Mouse (Mus musculus) bone marrow macrophage, adult 2 months (primary cell): ENCODE measurements around the gene Map3k13. TPM values are rescaled to one million over a fixed set of nuclear protein-coding genes. Genes with fewer than 3 reads are reported as not detected.

Experiments
- H3K27ac ChIP-seq: 2 replicates; pipeline ENCODE4 v1.5.1; 2012; ENCODE audit warnings: low read depth, low read length; ENCODE audit not compliant: insufficient read depth
- H3K4me1 ChIP-seq: 2 replicates; pipeline ENCODE4 v1.6.1; 2012; ENCODE audit warnings: low read length; ENCODE audit not compliant: control insufficient read depth, insufficient read depth
- H3K4me3 ChIP-seq: 2 replicates; pipeline ENCODE4 v1.5.1; 2012; ENCODE audit warnings: mild to moderate bottlenecking, low read length, moderate library complexity; ENCODE audit not compliant: insufficient read depth
- CTCF ChIP-seq: IDR thresholded peaks from 2 replicates; pipeline ENCODE4 v1.5.1; 2012; ENCODE audit warnings: low read depth, mild to moderate bottlenecking, low read length, moderate library complexity
- POLR2A ChIP-seq: IDR thresholded peaks from 2 replicates; pipeline ENCODE4 v1.6.1; 2012; ENCODE audit warnings: mild to moderate bottlenecking, low read depth, low read length, borderline replicate concordance
- polyA plus RNA-seq: library from polyadenylated mRNA; stranded (reverse); fragments of >200 nt; gene quantifications from 2 replicates; pipeline ENCODE4 v1.2.4, GENCODE M21; 2012; ENCODE audit not compliant: missing spikeins, insufficient read depth, insufficient read length

Gene Map3k13
- polyA plus RNA-seq, 1 experiment = 0.09 TPM

GRCm38 (mm10) chr16:21858882-21859281 lies 64.7 kb downstream of the Map3k13 start:
- H3K4me3 ChIP-seq = no peak overlapping the region
- no peaks in the 10 kb centered on the region for H3K4me1 ChIP-seq
- H3K27ac ChIP-seq = no peak overlapping the region
- TF ChIP-seq CTCF = no peak
- no peak for TF ChIP-seq POLR2A

- H3K27ac ChIP-seq = no peak overlapping the region
- H3K4me3 ChIP-seq = no peak overlapping the region
- no peaks in the 10 kb centered on the region for H3K4me1 ChIP-seq
- TF ChIP-seq CTCF (no peak), POLR2A (no peak)
These were observed 68.3 kb downstream of the Map3k13 start for GRCm38 (mm10) chr16:21862448-21862847.

- Histone ChIP-seq H3K4me1 (no peaks in the 10 kb centered on the region), H3K27ac (no peak overlapping the region), H3K4me3 (no peak overlapping the region)
- TF ChIP-seq CTCF (no peak), POLR2A (no peak)
These were observed 71.3 kb downstream of the Map3k13 start for GRCm38 (mm10) chr16:21865250-21865982.

GRCm38 (mm10) chr16:21865983-21866575 lies 71.9 kb downstream of the Map3k13 start:
- Histone ChIP-seq H3K4me3 (no peak overlapping the region), H3K4me1 (no peaks in the 10 kb centered on the region), H3K27ac (no peak overlapping the region)
- TF ChIP-seq CTCF (no peak), POLR2A (no peak)

- TF ChIP-seq CTCF (no peak), POLR2A (no peak)
- H3K4me1 ChIP-seq = no peaks in the 10 kb centered on the region
- no peak overlapping the region for H3K4me3 ChIP-seq
- H3K27ac ChIP-seq = no peak overlapping the region
These were observed 73.6 kb downstream of the Map3k13 start for GRCm38 (mm10) chr16:21867727-21868126.

- H3K27ac ChIP-seq = no peak overlapping the region
These were observed 74.5 kb downstream of the Map3k13 start for GRCm38 (mm10) chr16:21868651-21869050.

GRCm38 (mm10) chr16:21869879-21870278 lies 75.7 kb downstream of the Map3k13 start:
- Histone ChIP-seq H3K4me1 (no peaks in the 10 kb centered on the region), H3K4me3 (no peak overlapping the region), H3K27ac (no peak overlapping the region)
- no peak for TF ChIP-seq POLR2A
- TF ChIP-seq CTCF = no peak

More at GRCm38 (mm10) chr16:21868651-21869050, 74.5 kb downstream of the Map3k13 start:
- H3K4me3 ChIP-seq = no peak overlapping the region
- TF ChIP-seq CTCF (no peak), POLR2A (no peak)
- H3K4me1 ChIP-seq = no peaks in the 10 kb centered on the region

GRCm38 (mm10) chr16:21877735-21878134 lies 83.6 kb downstream of the Map3k13 start:
- Histone ChIP-seq H3K27ac (no peak overlapping the region), H3K4me1 (peaks cover 7% of the 10 kb centered on the region), H3K4me3 (no peak overlapping the region)
- TF ChIP-seq CTCF (no peak), POLR2A (no peak)

- H3K4me3 ChIP-seq = no peak overlapping the region
- no peak overlapping the region for H3K27ac ChIP-seq
- TF ChIP-seq CTCF = no peak
- TF ChIP-seq POLR2A = no peak
- H3K4me1 ChIP-seq = peaks cover 7% of the 10 kb centered on the region
These were observed 84.7 kb downstream of the Map3k13 start for GRCm38 (mm10) chr16:21878834-21879233.

GRCm38 (mm10) chr16:21881181-21881580 lies 87.0 kb downstream of the Map3k13 start:
- no peak overlapping the region for H3K27ac ChIP-seq
- no peak overlapping the region for H3K4me3 ChIP-seq
- peaks cover 12% of the 10 kb centered on the region for H3K4me1 ChIP-seq
- no peak for TF ChIP-seq POLR2A
- TF ChIP-seq CTCF = no peak
